Mouse (Mus musculus) thymus, adult 2 months (tissue): ENCODE data around the gene Gm20924. TPM values are rescaled to one million over a fixed set of nuclear protein-coding genes. Genes with fewer than 3 reads are reported as not detected.
"Not testable (repeated sequence)": the region's sequence is repeated elsewhere in the genome, so short reads cannot be mapped to it uniquely, and the experiment has no call there.

Experiments used
- DNase-seq: peaks from one replicate; pipeline ENCODE4 v3.0.0; 2021
- H3K27ac ChIP-seq: fragments of 200-500 bp; 2 replicates; pipeline ENCODE4 v1.5.1; 2012; ENCODE audit warnings: low read length, control low read depth; ENCODE audit not compliant: control insufficient read depth, insufficient read depth
- H3K27me3 ChIP-seq: fragments of 200-500 bp; 2 replicates; pipeline ENCODE4 v1.6.1; 2012; ENCODE audit warnings: mild to moderate bottlenecking, low read length, moderate library complexity, mixed read lengths; ENCODE audit not compliant: control insufficient read depth, insufficient read depth
- H3K36me3 ChIP-seq: fragments of 200-500 bp; 2 replicates; pipeline ENCODE4 v1.6.1; 2012; ENCODE audit warnings: mild to moderate bottlenecking, low read length, moderate library complexity; ENCODE audit not compliant: control insufficient read depth, insufficient read depth
- H3K4me1 ChIP-seq: fragments of 200-500 bp; replicated peaks from 2 replicates; pipeline ENCODE4 v1.6.1; 2012; ENCODE audit warnings: low read length; ENCODE audit not compliant: control insufficient read depth, insufficient read depth
- H3K4me3 ChIP-seq: fragments of 200-500 bp; 2 replicates; pipeline ENCODE4 v1.5.1; 2012; ENCODE audit warnings: mild to moderate bottlenecking, low read length, control low read depth, moderate library complexity; ENCODE audit not compliant: control insufficient read depth, insufficient read depth
- WGBS: fragments of 180-500 bp; shearing (Covaris S2); methylation state at CpG from one replicate; pipeline ENCODE4 v1.1.7; 2018; 5-methylcytosine and 5-hydroxymethylcytosine counted together
- polyA plus RNA-seq: library from polyadenylated mRNA; depleted of rRNA; stranded (reverse); fragments of >200 nt; gene quantifications from 2 replicates; pipeline ENCODE4 v1.2.3, GENCODE M21; 2012; rRNA removed

Gm20924 gene
- polyA plus RNA-seq = not detected in 2 replicates

DNA sequence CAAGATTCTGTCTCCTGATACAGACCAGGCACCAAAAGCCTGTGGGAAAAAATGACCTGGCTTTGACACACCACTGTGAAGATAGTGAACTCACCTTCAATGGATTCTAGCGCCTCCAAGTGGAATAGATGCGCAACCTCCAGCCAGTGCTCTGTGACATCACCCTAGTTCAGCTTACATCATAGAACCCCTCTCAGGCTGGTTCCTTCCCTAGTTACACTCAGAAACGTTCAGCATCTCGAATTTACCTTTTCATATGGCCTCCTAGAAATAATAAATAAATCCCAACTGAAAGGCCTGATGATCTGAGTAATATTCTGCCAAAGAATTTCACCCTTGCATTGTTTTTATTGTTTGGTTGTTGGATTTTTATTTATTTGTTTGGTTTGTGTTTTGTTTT lies at the start of gene Gm20924:
TSS of gene Gm20924 (minus strand) at position 101 of the 400 bp plus-strand sequence.
- H3K4me3 ChIP-seq = not testable (repeated sequence)

More for the DNA sequence above, at the start of gene Gm20924:
- WGBS = no CpG with 5 or more reads among the region's 4 CpGs
- H3K4me1 ChIP-seq, DNase-seq, H3K27ac ChIP-seq, H3K36me3 ChIP-seq, H3K27me3 ChIP-seq: not testable (repeated sequence)

Other genes starting within 250 kb of the Gm20924 start
- gene Gm20736, start 170.2 kb upstream of the Gm20924 start, polyA plus RNA-seq = not detected in 2 replicates